Mouse (Mus musculus) cerebellum, adult 11-12 months (tissue): ENCODE results near the gene Surf2.

Source experiments
- DNase-seq: peaks from one replicate; pipeline ENCODE4 v3.0.0; 2022

The Surf2 gene

GRCm38 (mm10) chr2:26914148-26914941, 1.8 kb upstream of the Surf2 start:
- DNase-seq: no peak

GRCm38 (mm10) chr2:26916738-26917137, 571 bp downstream of the Surf2 start:
- DNase-seq: no peak

GRCm38 (mm10) chr2:26919684-26920083, 3.5 kb downstream of the Surf2 start:
- no peak for DNase-seq

GRCm38 (mm10) chr2:26920190-26920855, 4.2 kb downstream of the Surf2 start:
- DNase-seq: no peak

GRCm38 (mm10) chr2:26921784-26922183, 5.6 kb downstream of the Surf2 start:
- DNase-seq: no peak

GRCm38 (mm10) chr2:26927745-26928476, 11.7 kb downstream of the Surf2 start:
- no peak for DNase-seq

- DNase-seq: peak; percentile 66
Observed at GRCm38 (mm10) chr2:26930390-26930789, 14.2 kb downstream of the Surf2 start.

- peak; percentile 70 for DNase-seq
Observed at GRCm38 (mm10) chr2:26932473-26933303, 16.5 kb downstream of the Surf2 start.

GRCm38 (mm10) chr2:26933304-26934055, 17.3 kb downstream of the Surf2 start, which contains the start of the genes Surf4 and Stkld1:
TSS of gene Surf4 (minus strand) at chr2:26933928.
TSS of gene Stkld1 (plus strand) at chr2:26934047.
- peak; percentile 92 for DNase-seq

GRCm38 (mm10) chr2:26935286-26935685, 19.1 kb downstream of the Surf2 start:
- no peak for DNase-seq

GRCm38 (mm10) chr2:26936425-26936824, 20.3 kb downstream of the Surf2 start:
- no peak for DNase-seq

- DNase-seq: no peak
Observed at GRCm38 (mm10) chr2:26941539-26941938, 25.4 kb downstream of the Surf2 start.

- no peak for DNase-seq
Observed at GRCm38 (mm10) chr2:26943253-26943652, 27.1 kb downstream of the Surf2 start.

GRCm38 (mm10) chr2:26950411-26950810, 34.2 kb downstream of the Surf2 start:
- DNase-seq: peak; percentile 41

- peak; percentile 49 for DNase-seq
Observed at GRCm38 (mm10) chr2:26951346-26951905, 35.3 kb downstream of the Surf2 start.

- DNase-seq: no peak
Observed at GRCm38 (mm10) chr2:26952193-26952592, 36.0 kb downstream of the Surf2 start.

- no peak for DNase-seq
Observed at GRCm38 (mm10) chr2:26952866-26953265, 36.7 kb downstream of the Surf2 start.

- no peak for DNase-seq
Observed at GRCm38 (mm10) chr2:26954735-26955395, 38.7 kb downstream of the Surf2 start.

GRCm38 (mm10) chr2:26956811-26957487, 40.8 kb downstream of the Surf2 start:
- no peak for DNase-seq

GRCm38 (mm10) chr2:26957488-26957859, 41.3 kb downstream of the Surf2 start:
- DNase-seq: no peak
